Mouse (Mus musculus) heart, adult 11 months (tissue): ENCODE results near the gene Prl2c2.
"Not testable (repeated sequence)": the region's sequence is repeated elsewhere in the genome, so short reads cannot be mapped to it uniquely, and the experiment has no call there.

Experiments used
- DNase-seq: peaks from one replicate; pipeline ENCODE4 v3.0.0; 2022

The Prl2c2 gene

GRCm38 (mm10) chr13:13005283-13005682, at the start of gene Prl2c2:
Gene Prl2c2, minus strand, starts transcription at chr13:13005383.
- not testable (repeated sequence) for DNase-seq

- DNase-seq, result peak; percentile 17
Observed at GRCm38 (mm10) chr13:13025872-13026271, 20.7 kb upstream of the Prl2c2 start.

GRCm38 (mm10) chr13:13013993-13014549, 8.9 kb upstream of the Prl2c2 start:
- not testable (repeated sequence) for DNase-seq
